ENCODE assay signal across 8 mouse cellular contexts in genomic region chr12:36156637-36157303, GRCm38 (mm10). TPM values are rescaled to one million over a fixed set of nuclear protein-coding genes. Genes with fewer than 3 reads are reported as not detected.
DNase-seq lines count a peak whose midpoint lies in the region; ATAC-seq and TF ChIP-seq lines count a peak whose summit lies in the region.

TSS of gene Ankmy2 (plus strand) at chr12:36157114.

- peak; percentile 88 for ATAC-seq in cerebellum, adult (ENCODE audit: insufficient number of reproducible peaks, low FRiP score, low TSS enrichment)
- ATAC-seq in forebrain, embryonic 13.5 days = peak; percentile 97
- ATAC-seq in neural tube, embryonic 15.5 days (ENCODE audit: low FRiP score) = peak; percentile 97

- H3K4me1 ChIP-seq in ES-Bruce4 (ENCODE audit: control insufficient read depth, insufficient read depth, low read length) = peaks cover 2% of the 10 kb centered on the region
- peaks cover 33% of the 10 kb centered on the region for H3K4me1 ChIP-seq in forebrain, embryonic 13.5 days
- H3K4me1 ChIP-seq in neural tube, embryonic 15.5 days = peaks cover 28% of the 10 kb centered on the region

- H3K27ac ChIP-seq in ES-Bruce4 (ENCODE audit: insufficient read depth, low read length) = peak within 1 kb of the TSS; percentile 16
- peak within 1 kb of the TSS; percentile 90 for H3K27ac ChIP-seq in forebrain, embryonic 13.5 days
- peak within 1 kb of the TSS; percentile 95 for H3K27ac ChIP-seq in neural tube, embryonic 15.5 days (replicated peaks)

- intact Hi-C loops in heart, postnatal 10 days (cut with DNase I) = loop anchor here (2.0 to 5.0 kb wide), 3 partner anchors 20 to 1629 kb away; partner anchors contain the start of gene Tspan13

- DNase-seq in heart, postnatal 10 days = peak; percentile 92 to 93
- peak; percentile 80 for DNase-seq in large intestine, adult 2 months (ENCODE audit: low read depth, low spot score)
- DNase-seq in lung, adult 18-20 months = peak; percentile 90 to 92
- DNase-seq in testis, postnatal 14 days (ENCODE audit: low spot score) = peak; percentile 87

- 0 out of 2 replicates have a peak, but pooled peaks cover 2% of the 10 kb centered on the region for H3K36me3 ChIP-seq in ES-Bruce4 (ENCODE audit: control insufficient read depth, insufficient read depth, low read length, poor library complexity, severe bottlenecking)
- no peaks in the 10 kb centered on the region for H3K36me3 ChIP-seq in forebrain, embryonic 13.5 days (ENCODE audit: poor library complexity, severe bottlenecking)
- no peaks in the 10 kb centered on the region for H3K36me3 ChIP-seq in neural tube, embryonic 15.5 days

- H3K27me3 ChIP-seq in ES-Bruce4 (ENCODE audit: control insufficient read depth, insufficient read depth, low read length, poor library complexity, severe bottlenecking) = no peaks in the 10 kb centered on the region
- H3K27me3 ChIP-seq in forebrain, embryonic 13.5 days = no peaks in the 10 kb centered on the region
- no peaks in the 10 kb centered on the region for H3K27me3 ChIP-seq in neural tube, embryonic 15.5 days (replicated peaks)

- under 1% methylated on average over 42 of the region's 42 CpGs for WGBS in forebrain, embryonic 13.5 days
- under 1% methylated on average over 42 of the region's 42 CpGs for WGBS in large intestine, adult 2 months
- WGBS in neural tube, embryonic 15.5 days = under 1% methylated on average over 42 of the region's 42 CpGs

- H3K4me2 ChIP-seq in forebrain, embryonic 13.5 days = peak within 1 kb of the TSS; percentile 79
- H3K4me2 ChIP-seq in neural tube, embryonic 15.5 days = peak within 1 kb of the TSS; percentile 82

- peak; percentile 88 for TF ChIP-seq POLR2A in ES-Bruce4 (IDR thresholded peaks at IDR 0.05; ENCODE audit: insufficient read depth, low read length)

- peak within 1 kb of the TSS; percentile 96 for H3K4me3 ChIP-seq in ES-Bruce4 (ENCODE audit: low read depth, low read length)
- peak within 1 kb of the TSS; percentile 96 for H3K4me3 ChIP-seq in forebrain, embryonic 13.5 days
- H3K4me3 ChIP-seq in neural tube, embryonic 15.5 days (replicated peaks) = peak within 1 kb of the TSS; percentile 96

- H3K9ac ChIP-seq in ES-Bruce4 (ENCODE audit: low read depth, poor library complexity, severe bottlenecking) = peak within 1 kb of the TSS; percentile 88
- peak within 1 kb of the TSS; percentile 93 for H3K9ac ChIP-seq in forebrain, embryonic 13.5 days
- H3K9ac ChIP-seq in neural tube, embryonic 15.5 days (replicated peaks) = peak within 1 kb of the TSS; percentile 92

- H3K9me3 ChIP-seq in ES-Bruce4 (replicated peaks; ENCODE audit: control insufficient read depth, insufficient read depth, low read length, poor library complexity, severe bottlenecking) = no peaks in the 10 kb centered on the region
- no peaks in the 10 kb centered on the region for H3K9me3 ChIP-seq in forebrain, embryonic 13.5 days (replicated peaks)
- H3K9me3 ChIP-seq in neural tube, embryonic 15.5 days (replicated peaks) = no peaks in the 10 kb centered on the region

- no peak for TF ChIP-seq EP300 in ES-Bruce4 (IDR thresholded peaks at IDR 0.05; ENCODE audit: insufficient read depth, low read depth, low read length)

- TF ChIP-seq CTCF in ES-Bruce4 (IDR thresholded peaks at IDR 0.05; ENCODE audit: low read depth, low read length) = no peak

RNA-seq across cellular contexts. Expression of gene Ankmy2, which starts in this region (rescaled TPM):
- polyA plus RNA-seq in ES-Bruce4 (2011; ENCODE audit: insufficient read depth, insufficient read length, low read depth, missing spikeins) = 20.1 and 25.1 TPM in 2 replicates
- 41.4 and 42.5 TPM in 2 replicates for polyA plus RNA-seq in forebrain, embryonic 13.5 days (2015; fragmentation: Nextera tagmentation; extraction: Ambion mirVana)
- total RNA-seq in heart, postnatal 10 days (2021) = 10 to 100 TPM; 19.7 to 23.8 TPM
- 11.3 and 13.5 TPM in 2 replicates for polyA plus RNA-seq in large intestine, adult 2 months (2012; rRNA removed)
- 73.9 and 80.3 TPM in 2 replicates for polyA plus RNA-seq in neural tube, embryonic 15.5 days (2015; fragmentation: Nextera tagmentation; extraction: Ambion mirVana)

Comparison
In these comparisons a context has a peak if more than half of its experiments do, and no peak if none do; other contexts are left out.
1. Peak in every context shown above with its lines: DNase-seq, ATAC-seq, H3K4me3 ChIP-seq and H3K27ac ChIP-seq.
2. H3K27ac ChIP-seq: peak in every context shown above with its lines; median percentile 95 in neural tube, embryonic 15.5 days; 90 in forebrain, embryonic 13.5 days; 16 in ES-Bruce4.